Mouse (Mus musculus) C2C12 (cell line): ENCODE measurements at regions not wholly inside any gene's neighbourhood (a gene's known extent, or its start where the extent isn't known, plus 50 kb on each side); places are given as distances from the start of the nearest gene placed in this dataset.

Experiments
- H3K27me3 ChIP-seq: one replicate; pipeline ENCODE4 v1.6.1; 2011; ENCODE audit not compliant: control insufficient read depth, insufficient read depth, insufficient read length
- H3K36me3 ChIP-seq: one replicate; pipeline ENCODE4 v1.6.1; 2011; ENCODE audit not compliant: control insufficient read depth, insufficient read depth
- H3K4me3 ChIP-seq: one replicate; pipeline ENCODE4 v1.5.1; 2011; ENCODE audit warnings: mild to moderate bottlenecking, control low read depth; ENCODE audit not compliant: poor library complexity, insufficient read depth, severe bottlenecking
- H3K79me2 ChIP-seq: one replicate; pipeline ENCODE4 v1.6.1; 2011; ENCODE audit not compliant: control insufficient read depth, insufficient read depth
- H3K79me3 ChIP-seq: one replicate; pipeline ENCODE4 v1.6.1; 2011; ENCODE audit warnings: low read depth, control low read depth
- H3ac ChIP-seq: one replicate; pipeline ENCODE3; 2011; ENCODE audit warnings: low read depth; ENCODE audit not compliant: control insufficient read depth, insufficient read length
- CEBPB ChIP-seq: IDR thresholded peaks from one replicate; pipeline ENCODE4 v1.6.1; 2011; ENCODE audit warnings: low read depth, mild to moderate bottlenecking, control low read depth, moderate library complexity
- CTCF ChIP-seq: IDR thresholded peaks from one replicate; pipeline ENCODE4 v1.5.1; 2011; ENCODE audit not compliant: control insufficient read depth, insufficient read depth, insufficient read length
- FOSL1 ChIP-seq: IDR thresholded peaks from one replicate; pipeline ENCODE4 v1.8.0; 2011; ENCODE audit warnings: mild to moderate bottlenecking, low read length; ENCODE audit not compliant: poor library complexity, insufficient read depth, severe bottlenecking
- MAX ChIP-seq: IDR thresholded peaks from one replicate; pipeline ENCODE4 v1.6.1; 2011; ENCODE audit warnings: mild to moderate bottlenecking, control low read depth
- MYOD1 ChIP-seq: IDR thresholded peaks from one replicate; pipeline ENCODE4 v1.6.1; 2011; ENCODE audit warnings: low read depth; ENCODE audit not compliant: control insufficient read depth, insufficient read length
- MYOG ChIP-seq: IDR thresholded peaks from one replicate; pipeline ENCODE4 v1.6.1; 2011; ENCODE audit not compliant: control insufficient read depth, insufficient read length; ENCODE audit errors: extremely low read depth
- USF1 ChIP-seq: IDR thresholded peaks from one replicate; pipeline ENCODE4 v1.6.1; 2011; ENCODE audit warnings: low read depth, mild to moderate bottlenecking, control low read depth, moderate library complexity

- no peaks in the 10 kb centered on the region for H3K79me2 ChIP-seq
- H3K36me3 ChIP-seq, result no peaks in the 10 kb centered on the region
- no peak overlapping the region for H3ac ChIP-seq
- no peaks in the 10 kb centered on the region for H3K79me3 ChIP-seq
- no peak overlapping the region for H3K4me3 ChIP-seq
- no peak for TF ChIP-seq MYOD1
- no peak for TF ChIP-seq CTCF
- no peaks in the 10 kb centered on the region for H3K27me3 ChIP-seq
Observed at GRCm38 (mm10) chr14:72042112-72042880, 449.3 kb downstream of the Gm9195 start.

DNA sequence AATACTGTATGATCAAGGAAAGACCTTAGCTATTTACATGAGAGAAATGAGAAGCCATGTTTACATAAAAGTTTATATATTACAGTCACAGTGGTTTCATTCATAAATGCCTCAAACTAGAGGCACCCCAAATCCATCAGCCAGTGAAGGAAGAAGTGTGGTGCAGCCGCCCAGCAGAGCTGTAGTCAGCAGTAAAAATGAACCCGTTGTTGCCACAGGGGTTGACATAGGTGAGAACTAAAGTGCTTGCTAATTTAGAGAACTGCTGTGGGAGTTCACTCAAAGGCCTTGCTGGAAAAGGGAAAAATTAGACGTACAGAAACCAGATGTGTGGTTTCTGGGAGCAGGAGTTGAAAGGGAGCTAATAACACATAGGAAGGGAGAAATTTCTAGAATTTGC is 461.2 kb downstream of the Gm9195 start:
- Histone ChIP-seq H3K4me3 (no peak overlapping the region), H3K79me2 (no peaks in the 10 kb centered on the region), H3K36me3 (no peaks in the 10 kb centered on the region), H3K27me3 (no peaks in the 10 kb centered on the region), H3K79me3 (no peaks in the 10 kb centered on the region), H3ac (no peak overlapping the region)
- TF ChIP-seq FOSL1 (no peak), USF1 (no peak), MYOD1 (no peak), MYOG (no peak), MAX (no peak), CTCF (no peak)

DNA sequence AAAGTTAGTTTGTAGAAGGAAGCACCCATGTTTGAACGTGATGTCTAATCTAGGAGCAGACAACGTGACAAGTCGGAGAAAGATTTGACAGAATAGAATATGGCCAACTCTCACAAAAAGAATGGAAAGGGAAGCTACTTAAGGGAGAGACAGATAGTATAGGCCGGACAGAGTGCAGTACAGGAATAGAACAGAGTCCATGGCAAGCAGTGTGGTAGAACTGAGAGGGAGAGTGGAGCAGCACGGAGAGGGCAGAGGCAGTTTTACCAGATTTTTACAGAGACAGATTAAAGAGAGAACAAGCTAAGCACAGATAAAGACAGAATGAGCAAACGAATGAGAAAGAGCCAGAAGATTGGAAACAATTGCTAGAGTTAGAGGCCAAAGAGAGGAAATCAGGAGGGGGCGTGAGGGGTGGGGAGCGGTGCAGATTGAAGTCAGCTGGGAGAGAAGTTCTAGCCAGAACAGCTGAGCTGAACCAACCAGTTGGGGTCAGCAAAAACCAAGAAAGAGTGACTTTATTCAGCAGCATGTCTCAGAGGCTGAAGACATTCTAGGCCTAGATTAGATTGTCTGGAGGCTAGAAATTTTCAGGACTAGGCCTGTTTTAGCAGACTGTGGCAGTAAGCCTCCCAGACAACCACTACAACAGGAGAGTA is 464.1 kb downstream of the Gm9195 start:
- Histone ChIP-seq H3ac (no peak overlapping the region), H3K4me3 (no peak overlapping the region), H3K79me2 (no peaks in the 10 kb centered on the region), H3K27me3 (no peaks in the 10 kb centered on the region), H3K79me3 (no peaks in the 10 kb centered on the region), H3K36me3 (no peaks in the 10 kb centered on the region)
- no peak for TF ChIP-seq USF1
- no peak for TF ChIP-seq CEBPB
- TF ChIP-seq FOSL1, result no peak
- TF ChIP-seq CTCF, result no peak
- TF ChIP-seq MYOG, result no peak

DNA sequence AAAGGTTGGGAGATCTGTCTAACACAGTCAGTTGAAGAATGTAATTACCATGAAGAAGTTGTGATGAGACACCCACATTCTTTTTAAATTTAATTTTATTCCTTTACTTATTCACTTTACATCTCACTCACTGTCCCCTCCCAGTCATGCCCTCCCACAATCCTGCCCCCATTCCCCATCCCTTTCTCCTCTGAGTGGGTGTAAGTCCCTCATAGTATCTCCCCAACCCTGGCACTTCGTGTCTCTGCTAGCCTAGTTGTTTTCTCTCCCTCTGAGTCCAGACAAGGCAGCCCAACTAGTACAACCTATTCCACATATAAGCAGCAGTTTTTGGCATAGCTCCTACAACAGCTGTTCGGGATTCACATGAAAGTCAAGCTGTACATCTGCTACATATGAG is 487.3 kb downstream of the Gm9195 start:
- Histone ChIP-seq H3K79me2 (no peaks in the 10 kb centered on the region), H3K27me3 (no peaks in the 10 kb centered on the region), H3K4me3 (no peak overlapping the region), H3K79me3 (no peaks in the 10 kb centered on the region), H3K36me3 (no peaks in the 10 kb centered on the region), H3ac (no peak overlapping the region)
- no peak for TF ChIP-seq CTCF
- no peak for TF ChIP-seq USF1
- no peak for TF ChIP-seq CEBPB
- TF ChIP-seq MYOG, result no peak
- no peak for TF ChIP-seq FOSL1
- no peak for TF ChIP-seq MYOD1
- no peak for TF ChIP-seq MAX

DNA sequence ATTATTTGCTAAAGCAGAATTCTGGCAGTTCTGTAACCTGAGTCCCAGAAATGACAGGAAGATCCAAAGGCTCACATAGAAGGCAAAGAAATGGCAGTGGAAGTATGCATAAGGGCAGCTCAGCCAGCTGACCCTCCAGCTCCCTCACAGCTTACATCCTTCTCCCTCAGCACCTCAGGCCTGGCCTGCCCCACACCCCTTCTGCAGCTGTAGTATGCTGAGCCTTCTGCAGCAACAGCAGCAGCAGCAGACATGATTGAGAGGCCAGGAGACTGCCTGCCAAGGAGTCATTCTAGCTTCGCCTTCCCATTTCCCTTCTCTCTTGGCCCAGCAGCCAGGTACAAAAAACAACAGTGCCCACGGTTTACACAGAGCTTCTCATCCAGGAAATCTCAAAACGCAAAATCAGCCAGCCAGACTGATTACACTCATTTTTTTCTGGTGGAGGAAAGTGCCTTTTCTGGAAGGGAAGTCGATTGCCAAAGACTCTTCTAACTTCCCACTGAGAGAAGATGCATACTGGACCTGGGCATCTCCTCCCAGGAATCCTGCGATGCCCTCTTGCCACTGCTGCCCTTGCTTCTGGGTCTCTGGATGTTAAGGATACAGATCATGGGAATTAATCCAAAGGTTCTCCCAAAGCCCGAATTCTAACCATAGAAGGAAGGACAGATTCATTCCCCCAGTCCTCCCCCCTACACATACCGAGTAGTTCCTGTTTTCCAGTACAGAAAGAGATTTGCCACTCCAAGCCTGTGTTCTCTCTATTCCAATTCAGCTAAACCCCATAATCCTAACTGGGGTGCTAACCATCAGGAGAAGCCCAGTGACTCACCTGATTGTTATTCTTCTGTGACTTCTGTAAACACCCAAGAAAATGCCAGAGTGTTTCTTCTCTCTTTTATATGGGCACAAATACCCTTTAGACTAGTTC is 489.2 kb downstream of the Gm9195 start:
- Histone ChIP-seq H3K79me3 (no peaks in the 10 kb centered on the region), H3K36me3 (no peaks in the 10 kb centered on the region), H3K4me3 (no peak overlapping the region), H3ac (no peak overlapping the region), H3K27me3 (no peaks in the 10 kb centered on the region), H3K79me2 (no peaks in the 10 kb centered on the region)
- no peak for TF ChIP-seq CEBPB
- no peak for TF ChIP-seq MYOD1
- no peak for TF ChIP-seq FOSL1
- no peak for TF ChIP-seq MYOG
- TF ChIP-seq CTCF, result no peak
- no peak for TF ChIP-seq USF1
- no peak for TF ChIP-seq MAX
